Mouse (Mus musculus) forebrain, embryonic 14.5 days (tissue): Measurements from ENCODE around the gene Pfkl. TPM values are rescaled to one million over a fixed set of nuclear protein-coding genes. Genes with fewer than 3 reads are reported as not detected.
A peak's percentile ranks its signal among the peaks of the same experiment; 100 is the strongest.
"Not testable (repeated sequence)": the region's sequence is repeated elsewhere in the genome, so short reads cannot be mapped to it uniquely, and the experiment has no call there.

Source experiments
- ATAC-seq: fragments of 200-750 bp; cut with Nextera tagmentation; 2 replicates; pipeline ENCODE4 v1.8.0; 2017; ENCODE audit warnings: mild to moderate bottlenecking, moderate library complexity
- DNase-seq: peaks from one replicate; pipeline ENCODE4 v3.0.0-alpha.2; 2015; ENCODE audit warnings: low spot score
- H3K27ac ChIP-seq: fragments of 300-500 bp; sonication (generic); 2 replicates; pipeline ENCODE4 v1.5.1; 2014; ENCODE audit warnings: low read depth, mild to moderate bottlenecking, control low read depth, low read length, moderate library complexity
- H3K27me3 ChIP-seq: fragments of 300-500 bp; sonication (generic); replicated peaks from 2 replicates; pipeline ENCODE4 v1.6.1; 2014; ENCODE audit warnings: low read length, control low read depth, mixed read lengths; ENCODE audit not compliant: control insufficient read depth, insufficient read depth
- H3K36me3 ChIP-seq: fragments of 300-500 bp; sonication (generic); 2 replicates; pipeline ENCODE4 v1.6.1; 2014; ENCODE audit warnings: low read length, control low read depth; ENCODE audit not compliant: control insufficient read depth, insufficient read depth
- H3K4me1 ChIP-seq: fragments of 300-500 bp; sonication (generic); 2 replicates; pipeline ENCODE4 v1.6.1; 2014; ENCODE audit warnings: antibody characterized with exemption, low read length, control low read depth; ENCODE audit not compliant: control insufficient read depth, insufficient read depth
- H3K4me2 ChIP-seq: fragments of 300-500 bp; sonication (generic); 2 replicates; pipeline ENCODE4 v1.6.1; 2014; ENCODE audit warnings: mild to moderate bottlenecking, control low read depth, low read length
- H3K4me3 ChIP-seq: fragments of 300-500 bp; sonication (generic); 2 replicates; pipeline ENCODE4 v1.5.1; 2014; ENCODE audit warnings: low read depth, low read length, control low read depth
- H3K9ac ChIP-seq: fragments of 300-500 bp; sonication (generic); 2 replicates; pipeline ENCODE4 v1.6.1; 2014; ENCODE audit warnings: mild to moderate bottlenecking, low read length, control low read depth, moderate library complexity
- H3K9me3 ChIP-seq: fragments of 300-500 bp; sonication (generic); replicated peaks from 2 replicates; pipeline ENCODE4 v1.6.1; 2016; ENCODE audit warnings: low read length, control low read depth, mixed read lengths; ENCODE audit not compliant: control insufficient read depth
- WGBS: fragments of 180-500 bp; shearing (Covaris S2); extraction: QIAGEN DNeasy Blood & Tissue Kit; methylation state at CpG from one replicate; pipeline ENCODE4 v1.1.7; 2014; 5-methylcytosine and 5-hydroxymethylcytosine counted together
- polyA plus RNA-seq: library from polyadenylated mRNA; unstranded; fragments of >200 nt; fragmentation: Nextera tagmentation; extraction: Ambion mirVana; gene quantifications from 2 replicates; pipeline ENCODE4 v1.2.1, GENCODE M21; 2014

The Pfkl gene
- polyA plus RNA-seq, 1 experiment from 2014 or later = 77.0 TPM

GRCm38 (mm10) chr10:78042697-78043405 is 33.0 kb upstream of the Pfkl start:
- H3K4me3 ChIP-seq = peak overlapping the region; percentile 17
- peak overlapping the region; percentile 46 for H3K4me2 ChIP-seq
- no peaks in the 10 kb centered on the region for H3K9me3 ChIP-seq
- H3K36me3 ChIP-seq = no peaks in the 10 kb centered on the region
- DNase-seq (no peak), ATAC-seq (no peak; the same call in none of the 2 replicates)
- 62% methylated on average over 14 of the region's 14 CpGs for WGBS
- H3K27me3 ChIP-seq = no peaks in the 10 kb centered on the region
- no peak overlapping the region; the same call in 1 of the 2 replicates for H3K9ac ChIP-seq
- no peak overlapping the region for H3K27ac ChIP-seq
- H3K4me1 ChIP-seq = no peaks in the 10 kb centered on the region

- Histone ChIP-seq H3K9me3 (no peaks in the 10 kb centered on the region), H3K9ac (no peak overlapping the region), H3K4me1 (no peaks in the 10 kb centered on the region), H3K27ac (no peak overlapping the region), H3K27me3 (no peaks in the 10 kb centered on the region), H3K36me3 (no peaks in the 10 kb centered on the region), H3K4me2 (no peak overlapping the region), H3K4me3 (no peak overlapping the region)
- WGBS = 81% methylated on average over 7 of the region's 7 CpGs
- no peak for ATAC-seq
- no peak for DNase-seq
Observed at GRCm38 (mm10) chr10:78042096-78042495, 32.2 kb upstream of the Pfkl start.

GRCm38 (mm10) chr10:78041647-78042046 is 31.8 kb upstream of the Pfkl start, which contains the start of gene Dnmt3l:
Gene Dnmt3l, plus strand, starts transcription at chr10:78041947.
- no peak within 1 kb of the TSS for H3K27ac ChIP-seq
- no peak within 1 kb of the TSS for H3K4me2 ChIP-seq
- no peak within 1 kb of the TSS for H3K4me3 ChIP-seq
- ATAC-seq = no peak
- no peaks in the 10 kb centered on the region for H3K27me3 ChIP-seq
- no peaks in the 10 kb centered on the region for H3K36me3 ChIP-seq
- WGBS = 89% methylated on average over 5 of the region's 5 CpGs
- H3K4me1 ChIP-seq = no peaks in the 10 kb centered on the region
- no peaks in the 10 kb centered on the region for H3K9me3 ChIP-seq
- no peak within 1 kb of the TSS for H3K9ac ChIP-seq
- no peak for DNase-seq

- Histone ChIP-seq H3K36me3 (no peaks in the 10 kb centered on the region), H3K4me2 (no peak overlapping the region), H3K4me1 (no peaks in the 10 kb centered on the region), H3K9ac (no peak overlapping the region), H3K27ac (no peak overlapping the region), H3K9me3 (no peaks in the 10 kb centered on the region), H3K4me3 (no peak overlapping the region), H3K27me3 (no peaks in the 10 kb centered on the region)
- DNase-seq (no peak), ATAC-seq (no peak)
- WGBS = 89% methylated on average over 4 of the region's 4 CpGs
Observed at GRCm38 (mm10) chr10:78037139-78037538, 27.3 kb upstream of the Pfkl start.

- H3K27ac ChIP-seq = no peak overlapping the region
- no peak for ATAC-seq
- no peaks in the 10 kb centered on the region for H3K4me1 ChIP-seq
- no peaks in the 10 kb centered on the region for H3K27me3 ChIP-seq
- no peak overlapping the region for H3K4me3 ChIP-seq
- no peak overlapping the region for H3K4me2 ChIP-seq
- no peak overlapping the region for H3K9ac ChIP-seq
- 86% methylated on average over 2 of the region's 2 CpGs for WGBS
- H3K36me3 ChIP-seq = no peaks in the 10 kb centered on the region
- no peaks in the 10 kb centered on the region for H3K9me3 ChIP-seq
- DNase-seq = no peak
Observed at GRCm38 (mm10) chr10:78031987-78032386, 22.1 kb upstream of the Pfkl start.

GRCm38 (mm10) chr10:78029080-78029479 is 19.2 kb upstream of the Pfkl start:
- Histone ChIP-seq H3K27ac (no peak overlapping the region), H3K36me3 (no peaks in the 10 kb centered on the region), H3K4me1 (no peaks in the 10 kb centered on the region), H3K9me3 (no peaks in the 10 kb centered on the region), H3K4me3 (no peak overlapping the region), H3K4me2 (no peak overlapping the region), H3K27me3 (0 out of 2 replicates have a peak, but pooled peaks cover 3% of the 10 kb centered on the region), H3K9ac (no peak overlapping the region)
- DNase-seq (no peak), ATAC-seq (no peak)
- WGBS = 94% methylated on average over 1 of the region's 1 CpGs

GRCm38 (mm10) chr10:78028129-78028528 is 18.2 kb upstream of the Pfkl start:
- ATAC-seq = peak; percentile 86; the same call in 1 of the 2 replicates
- no peak overlapping the region for H3K27ac ChIP-seq
- no peak overlapping the region for H3K4me3 ChIP-seq
- 0 out of 2 replicates have a peak, but pooled peaks cover 3% of the 10 kb centered on the region for H3K27me3 ChIP-seq
- H3K9me3 ChIP-seq = no peaks in the 10 kb centered on the region
- DNase-seq = peak; percentile 91
- no peaks in the 10 kb centered on the region for H3K4me1 ChIP-seq
- 4% methylated on average over 5 of the region's 5 CpGs for WGBS
- no peaks in the 10 kb centered on the region for H3K36me3 ChIP-seq
- no peak overlapping the region for H3K4me2 ChIP-seq
- no peak overlapping the region for H3K9ac ChIP-seq

GRCm38 (mm10) chr10:78025453-78025852 is 15.6 kb upstream of the Pfkl start:
- not testable (repeated sequence) for H3K27ac ChIP-seq, H3K27me3 ChIP-seq, H3K4me1 ChIP-seq, ATAC-seq, H3K9ac ChIP-seq, H3K4me3 ChIP-seq, H3K9me3 ChIP-seq, H3K36me3 ChIP-seq, H3K4me2 ChIP-seq
- 66% methylated on average over 6 of the region's 8 CpGs for WGBS
- peak; percentile 27 for DNase-seq

GRCm38 (mm10) chr10:78019984-78020383 is 10.1 kb upstream of the Pfkl start:
- not testable (repeated sequence) for H3K9ac ChIP-seq, H3K9me3 ChIP-seq, H3K4me1 ChIP-seq, H3K36me3 ChIP-seq, H3K4me2 ChIP-seq, DNase-seq, ATAC-seq, H3K27me3 ChIP-seq, H3K27ac ChIP-seq, H3K4me3 ChIP-seq
- WGBS = 90% methylated on average over 6 of the region's 11 CpGs
